Mouse (Mus musculus) natural killer cell, adult 2 months (primary cell): Measurements from ENCODE around the gene Pak6.

Experiments used
- DNase-seq, 2 experiments: peaks; one replicate each; pipeline ENCODE4 v3.0.0; 2022; ENCODE audit warnings: low spot score in 2 of 2

Gene Pak6

DNA sequence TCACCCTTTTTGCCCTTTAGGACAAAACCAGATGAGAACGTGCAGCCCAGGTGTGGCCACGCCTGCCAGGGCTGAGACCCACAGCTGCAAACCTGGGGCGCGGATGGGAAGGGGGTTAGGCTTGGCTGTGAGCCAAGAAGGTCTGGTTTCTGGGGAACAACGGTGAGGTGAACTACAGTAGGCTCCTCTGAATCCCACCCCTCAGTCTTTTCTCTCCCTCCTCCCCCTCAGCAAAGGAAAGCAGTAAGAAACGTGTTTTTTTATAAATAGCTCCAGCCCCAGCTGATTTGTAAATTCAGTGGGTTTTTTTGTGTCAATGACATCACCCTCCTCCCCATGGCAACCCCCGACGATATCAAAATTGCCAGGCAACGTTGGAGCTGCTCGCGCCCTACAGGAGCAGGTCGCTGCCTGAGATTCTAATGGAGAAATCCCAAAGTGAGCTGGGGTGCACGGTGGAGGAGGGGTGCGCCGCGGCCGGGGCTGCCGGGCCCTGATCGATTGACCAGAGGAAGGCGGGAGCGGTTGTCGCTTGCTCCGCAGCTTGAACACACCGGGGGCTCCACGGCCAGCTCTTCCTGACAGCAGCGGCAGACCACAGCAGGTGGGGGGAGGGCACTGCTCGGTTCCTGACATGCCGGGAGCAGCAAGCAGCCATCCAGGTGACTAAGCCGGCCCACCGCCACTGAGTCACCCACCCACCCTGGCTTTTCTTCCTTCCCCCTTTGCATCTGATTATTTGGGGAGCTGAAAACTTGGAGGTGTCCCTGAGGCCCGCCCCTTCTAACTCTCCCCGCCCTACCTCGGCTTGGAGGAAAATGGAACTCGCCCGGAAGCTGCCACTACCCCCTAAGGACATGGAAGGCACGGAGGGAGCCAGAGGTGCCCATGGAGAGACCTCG is at the start of gene Pak6:
Pak6 (plus strand) TSS at position 402 of the 902 bp plus-strand sequence.
- DNase-seq = peak in 1 of 2 experiments; percentile 42

DNA sequence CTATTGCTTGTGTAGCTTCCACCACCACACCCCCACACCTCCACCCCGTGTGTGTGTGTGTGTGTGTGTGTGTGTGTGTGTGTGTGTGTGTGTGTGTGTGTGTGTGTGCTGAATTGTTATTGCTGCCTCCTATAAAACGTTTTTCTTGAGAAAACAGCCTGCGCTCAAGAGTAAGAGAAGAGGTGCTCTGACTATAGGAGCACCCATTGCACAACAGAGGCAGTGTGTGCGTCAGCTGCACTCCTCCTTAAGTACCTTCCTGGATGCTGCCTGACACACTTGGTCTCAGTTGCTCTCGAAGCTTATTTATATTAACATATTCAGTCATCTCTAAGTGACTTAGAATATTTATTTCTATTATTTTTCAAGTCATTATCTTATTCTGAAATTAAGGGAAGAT is 45.1 kb upstream of the Pak6 start:
- no peak for DNase-seq

DNA sequence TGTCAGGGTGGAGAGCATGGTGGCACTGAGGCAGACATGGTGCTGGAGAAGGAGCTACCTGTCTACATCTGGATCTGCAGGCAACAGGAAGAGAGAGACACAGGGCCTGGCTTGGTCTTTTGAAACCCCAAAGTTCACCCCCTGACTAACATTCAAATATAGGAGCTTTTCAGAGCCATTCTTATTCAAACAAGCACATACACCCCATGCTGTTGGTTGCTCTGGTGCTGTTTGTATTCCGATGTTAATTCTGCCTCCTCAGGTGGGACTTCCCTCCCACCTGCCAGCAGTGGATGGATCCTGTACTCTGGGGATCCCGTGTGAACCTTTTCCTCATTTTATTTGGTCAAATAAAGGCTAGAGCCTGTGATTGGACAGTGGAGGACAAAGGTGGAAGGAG is 43.0 kb upstream of the Pak6 start:
- no peak for DNase-seq

DNA sequence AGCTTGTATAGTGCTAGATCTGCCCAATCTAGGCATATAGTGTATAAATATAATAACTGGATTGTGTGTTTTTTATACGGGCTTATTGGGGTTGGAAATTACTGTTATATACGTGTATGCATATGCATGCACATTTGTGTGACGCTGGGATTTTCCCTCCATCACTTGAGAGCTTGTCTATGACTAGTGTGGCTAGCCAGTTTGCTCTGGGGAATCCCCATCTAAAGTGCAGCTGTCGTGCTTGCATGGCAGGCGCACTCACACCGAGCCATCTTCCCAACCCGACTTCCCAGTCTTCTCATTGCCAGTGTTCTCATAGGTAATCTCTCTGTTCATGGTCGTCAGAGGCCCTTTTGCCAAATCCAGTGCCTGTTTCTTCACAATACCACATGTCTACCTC is 42.5 kb upstream of the Pak6 start:
- DNase-seq = peak; percentile 38 to 48

GRCm38 (mm10) chr2:118629276-118629675 is 33.8 kb upstream of the Pak6 start:
- no peak for DNase-seq

- DNase-seq = no peak
Observed at GRCm38 (mm10) chr2:118633441-118633840, 29.7 kb upstream of the Pak6 start.

- no peak for DNase-seq
Observed at GRCm38 (mm10) chr2:118637258-118637657, 25.8 kb upstream of the Pak6 start.

- peak; percentile 61 to 81 for DNase-seq
Observed at GRCm38 (mm10) chr2:118637888-118638526, 25.1 kb upstream of the Pak6 start.

- peak in 1 of 2 experiments; percentile 41 for DNase-seq
Observed at GRCm38 (mm10) chr2:118638686-118639085, 24.4 kb upstream of the Pak6 start.

DNA sequence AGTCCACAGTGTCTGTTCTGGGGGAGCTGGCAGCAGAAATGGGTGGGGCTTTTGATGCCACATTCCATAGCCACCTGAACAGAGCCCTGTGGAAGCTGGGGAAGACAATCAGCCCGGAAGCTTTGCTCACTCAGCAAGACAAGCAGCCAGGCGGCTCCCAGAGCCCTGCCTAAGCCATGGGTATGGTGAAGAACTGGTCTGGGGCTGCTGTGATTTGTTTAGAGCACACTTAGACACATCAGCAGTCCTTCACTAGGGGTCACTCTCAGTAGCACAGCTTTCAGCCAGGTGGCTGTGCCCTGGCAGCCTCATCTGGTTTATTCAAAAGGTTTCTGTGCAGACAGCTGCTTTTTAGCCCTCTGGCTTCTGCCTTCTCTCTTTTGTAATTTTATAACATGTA is 22.0 kb upstream of the Pak6 start:
- no peak for DNase-seq

- DNase-seq = peak; percentile 80 to 83
Observed at GRCm38 (mm10) chr2:118642431-118642830, 20.7 kb upstream of the Pak6 start.

DNA sequence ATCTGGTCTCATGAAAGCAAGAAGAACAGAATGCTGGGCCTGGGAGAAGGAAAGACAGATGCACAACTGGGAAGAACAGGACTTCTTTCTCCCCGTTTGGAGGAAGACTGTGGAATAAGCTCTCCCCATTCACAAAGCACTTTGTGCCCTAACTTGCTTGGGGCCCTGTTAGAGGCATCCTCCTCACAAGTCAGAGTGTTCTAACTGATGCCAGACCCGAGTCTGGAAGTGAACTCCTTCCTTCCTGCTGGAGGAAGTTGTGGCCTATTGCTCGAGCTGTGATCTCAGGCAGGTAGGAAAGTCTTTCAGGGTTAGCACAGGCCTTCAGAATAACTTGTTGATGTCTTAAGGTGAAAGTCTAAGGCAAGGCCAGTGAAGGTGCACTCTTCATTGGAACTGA is 20.2 kb upstream of the Pak6 start:
- no peak for DNase-seq

- no peak for DNase-seq
Observed at GRCm38 (mm10) chr2:118646665-118647064, 16.4 kb upstream of the Pak6 start.

DNA sequence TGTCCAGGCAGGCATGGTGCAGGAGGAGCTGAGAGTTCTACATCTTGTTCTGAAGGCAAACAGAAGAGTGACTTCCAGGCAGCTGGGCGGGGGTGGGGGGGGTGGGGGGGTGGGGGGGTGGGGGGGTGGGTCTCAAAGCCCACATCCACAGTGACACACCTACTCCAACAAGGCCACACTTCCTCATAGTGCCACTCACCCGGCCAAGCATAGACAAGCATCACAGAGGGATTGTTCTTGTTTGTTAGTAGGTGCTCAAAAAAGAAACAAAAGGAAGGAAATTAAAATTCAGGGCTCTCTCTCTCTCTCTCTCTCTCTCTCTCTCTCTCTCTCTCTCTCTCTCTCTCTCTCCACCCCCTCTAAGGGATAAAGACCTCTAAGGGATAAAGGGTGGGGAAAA is 12.4 kb upstream of the Pak6 start:
- DNase-seq = peak in 1 of 2 experiments; percentile 35

GRCm38 (mm10) chr2:118656688-118657281 is 6.3 kb upstream of the Pak6 start:
- no peak for DNase-seq

DNA sequence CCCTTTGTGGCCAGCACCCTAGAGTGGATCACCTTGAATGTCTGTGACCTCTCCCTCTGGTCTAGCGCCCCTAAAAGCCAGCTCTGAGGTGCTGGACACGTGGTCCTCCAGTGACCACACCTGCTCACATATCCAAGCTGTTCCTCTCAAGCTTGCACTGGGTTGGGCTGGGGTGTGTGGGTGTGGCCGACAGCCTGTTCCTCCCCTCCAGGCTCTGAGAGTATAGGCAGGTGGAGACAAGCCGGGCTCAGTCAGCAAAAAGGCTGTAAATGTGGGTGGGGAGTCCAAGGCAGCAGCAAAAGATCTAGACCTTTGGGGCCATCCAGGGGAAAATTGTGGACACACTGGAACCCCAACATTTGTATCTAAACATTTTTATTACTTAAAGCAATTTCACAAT is 4.6 kb upstream of the Pak6 start:
- no peak for DNase-seq

DNA sequence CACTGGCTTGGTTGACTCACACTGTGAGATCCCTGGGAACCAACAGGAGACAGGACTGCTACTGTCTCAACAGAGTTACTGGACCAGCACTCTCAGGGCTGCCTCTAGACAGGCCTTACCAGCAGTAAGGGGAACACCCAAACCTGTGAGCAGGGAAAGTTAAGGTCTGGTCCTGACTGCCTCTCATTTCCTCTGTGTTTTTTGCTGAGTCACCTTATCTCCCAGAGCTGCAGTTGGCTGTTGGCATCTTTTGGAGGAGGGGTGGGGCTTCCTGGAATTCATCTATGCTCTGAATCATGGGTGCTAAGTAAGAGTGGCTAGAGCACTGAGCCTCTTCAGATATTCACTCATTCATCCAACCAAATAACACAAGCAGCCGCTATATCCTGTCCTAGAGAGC is 4.0 kb upstream of the Pak6 start:
- DNase-seq = no peak

GRCm38 (mm10) chr2:118659493-118659892 is 3.6 kb upstream of the Pak6 start:
- DNase-seq = no peak

DNA sequence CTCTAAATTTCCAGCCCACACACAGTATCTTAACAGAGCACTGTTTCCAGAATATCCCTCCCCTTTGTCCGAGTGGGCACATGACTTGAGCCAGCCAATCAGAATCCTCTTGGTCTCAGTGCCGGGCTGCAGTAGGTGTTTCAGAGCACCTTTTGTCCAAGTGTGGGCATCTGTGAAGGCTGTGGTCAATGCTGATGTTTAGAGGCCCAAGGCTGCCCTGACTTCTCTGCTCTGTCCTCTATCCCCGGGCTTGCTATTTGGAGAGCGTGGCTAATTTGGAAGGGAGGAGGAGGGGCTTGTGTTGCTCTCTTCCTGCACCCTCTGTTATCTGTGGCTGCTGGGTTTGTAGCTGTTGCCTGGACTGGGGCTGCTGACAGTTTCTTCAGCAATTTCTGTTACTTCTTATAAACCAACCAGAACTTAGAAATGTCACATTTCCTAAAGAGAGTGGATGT is 3.1 kb upstream of the Pak6 start:
- peak in 1 of 2 experiments; percentile 32 for DNase-seq

DNA sequence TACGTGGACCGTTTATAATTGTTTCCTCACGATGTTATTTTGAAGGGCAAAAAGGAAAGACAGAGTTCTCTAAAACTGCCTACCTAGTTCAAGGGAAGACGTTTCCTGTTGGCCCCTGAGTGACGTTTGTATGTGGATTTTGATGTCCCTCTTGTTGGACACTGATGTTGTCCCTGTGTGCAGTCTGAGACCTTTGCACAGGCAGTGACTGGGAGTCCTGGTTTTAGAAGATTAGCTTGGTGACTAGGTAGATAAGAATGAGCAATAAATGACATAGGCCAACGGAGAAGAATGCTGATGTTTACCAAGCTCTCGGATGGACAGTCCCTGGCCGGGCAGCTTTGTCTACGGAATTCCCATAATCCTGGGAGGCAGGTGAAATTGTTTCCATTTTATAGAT is 1.2 kb upstream of the Pak6 start:
- no peak for DNase-seq

DNA sequence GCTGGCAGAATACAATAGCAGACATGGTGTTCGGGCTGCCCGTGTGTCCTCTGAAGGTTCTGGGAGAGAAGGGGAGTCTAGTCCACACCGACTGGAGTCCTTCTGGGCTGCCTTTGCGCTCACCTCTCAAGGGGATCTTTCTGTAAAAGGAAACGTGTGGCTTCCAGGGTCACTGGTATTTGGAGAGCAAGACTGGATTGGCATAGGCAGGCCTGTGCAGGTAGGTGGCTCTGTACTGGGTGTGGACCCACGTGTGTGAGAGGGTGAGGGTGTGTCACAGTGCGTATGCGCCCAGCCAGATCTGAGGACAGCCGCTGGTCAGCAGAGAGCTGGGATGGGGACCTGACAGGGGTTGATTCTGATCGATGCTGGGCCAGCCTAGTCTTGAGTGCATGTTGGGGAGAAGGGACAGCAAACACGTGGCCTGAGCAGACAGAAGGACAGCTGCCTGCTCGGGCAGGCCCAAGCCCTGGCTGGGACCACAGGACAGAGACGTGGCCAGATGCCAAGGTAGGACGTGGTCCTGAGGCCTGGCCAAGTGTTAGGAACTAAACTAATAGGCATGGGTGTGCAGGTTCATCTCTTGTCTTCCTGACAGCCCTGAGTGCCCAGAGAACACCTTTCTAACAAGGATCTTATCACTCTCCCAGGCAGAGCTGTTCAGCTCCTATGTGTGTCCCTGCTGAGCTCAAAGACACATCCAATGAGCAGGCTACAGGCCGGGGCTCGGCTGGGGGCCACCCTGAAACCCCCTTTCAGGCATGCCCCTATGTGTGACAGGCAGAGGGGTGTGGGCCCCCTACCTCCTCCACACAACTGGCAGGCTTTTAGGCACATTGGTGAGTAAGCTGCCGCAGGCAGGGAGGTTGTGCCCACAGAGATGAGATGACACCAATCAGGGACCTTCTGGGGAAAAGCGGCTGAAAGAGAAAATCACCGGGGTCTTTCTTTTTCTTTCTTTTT is 982 bp downstream of the Pak6 start:
- no peak for DNase-seq
